Mouse (Mus musculus): ENCODE data around the gene Rfx3. TPM values are rescaled to one million over a fixed set of nuclear protein-coding genes. Genes with fewer than 3 reads are reported as not detected.

The Rfx3 gene
- polyA plus RNA-seq, 1 experiment from 2014 or later, result 12.0 TPM

- no peaks in the 10 kb centered on the region for H3K27me3 ChIP-seq (replicated peaks; ENCODE audit: control insufficient read depth, insufficient read depth, low read length)
- no peaks in the 10 kb centered on the region for H3K9me3 ChIP-seq (ENCODE audit: control insufficient read depth, low read length)
- no peak overlapping the region for H3K27ac ChIP-seq (ENCODE audit: low read depth)
- no peak overlapping the region for H3K4me3 ChIP-seq (ENCODE audit: low read depth, low read length)
- no peak overlapping the region for H3K4me2 ChIP-seq (ENCODE audit: low read length)
- no peaks in the 10 kb centered on the region for H3K36me3 ChIP-seq (ENCODE audit: control insufficient read depth, insufficient read depth, low read length)
- ATAC-seq (replicated peaks; ENCODE audit: low FRiP score, low TSS enrichment, low read depth), result no peak
- no peak for DNase-seq (ENCODE audit: low spot score)
- no peak overlapping the region for H3K9ac ChIP-seq (ENCODE audit: low read length)
- no peaks in the 10 kb centered on the region for H3K4me1 ChIP-seq (replicated peaks; ENCODE audit: control insufficient read depth, insufficient read depth, low read length)
- WGBS, result 62% methylated on average over 9 of the region's 9 CpGs
Measured at GRCm38 (mm10) chr19:27902601-27903000, 108.4 kb downstream of the Rfx3 start.

- H3K36me3 ChIP-seq (ENCODE audit: control insufficient read depth, insufficient read depth, low read length), result no peaks in the 10 kb centered on the region
- 87% methylated on average over 6 of the region's 6 CpGs for WGBS
- no peaks in the 10 kb centered on the region for H3K27me3 ChIP-seq (replicated peaks; ENCODE audit: control insufficient read depth, insufficient read depth, low read length)
- no peak overlapping the region for H3K9ac ChIP-seq (ENCODE audit: low read length)
- ATAC-seq (replicated peaks; ENCODE audit: low FRiP score, low TSS enrichment, low read depth) (no peak), DNase-seq (ENCODE audit: low spot score) (no peak)
- H3K4me1 ChIP-seq (replicated peaks; ENCODE audit: control insufficient read depth, insufficient read depth, low read length), result no peaks in the 10 kb centered on the region
- H3K4me2 ChIP-seq (ENCODE audit: low read length), result no peak overlapping the region
- H3K9me3 ChIP-seq (ENCODE audit: control insufficient read depth, low read length), result no peaks in the 10 kb centered on the region
- H3K4me3 ChIP-seq (ENCODE audit: low read depth, low read length), result no peak overlapping the region
- no peak overlapping the region for H3K27ac ChIP-seq (ENCODE audit: low read depth)
Measured at GRCm38 (mm10) chr19:27901693-27902092, 109.3 kb downstream of the Rfx3 start.

GRCm38 (mm10) chr19:27884520-27884919 is 126.4 kb downstream of the Rfx3 start:
- Histone ChIP-seq H3K36me3 (ENCODE audit: control insufficient read depth, insufficient read depth, low read length) (no peaks in the 10 kb centered on the region), H3K9ac (ENCODE audit: low read length) (no peak overlapping the region), H3K4me3 (ENCODE audit: low read depth, low read length) (no peak overlapping the region), H3K9me3 (ENCODE audit: control insufficient read depth, low read length) (no peaks in the 10 kb centered on the region), H3K4me1 (replicated peaks; ENCODE audit: control insufficient read depth, insufficient read depth, low read length) (no peaks in the 10 kb centered on the region), H3K4me2 (ENCODE audit: low read length) (no peak overlapping the region), H3K27ac (ENCODE audit: low read depth) (no peak overlapping the region), H3K27me3 (replicated peaks; ENCODE audit: control insufficient read depth, insufficient read depth, low read length) (no peaks in the 10 kb centered on the region)
- no peak for ATAC-seq (replicated peaks; ENCODE audit: low FRiP score, low TSS enrichment, low read depth)
- WGBS, result 91% methylated on average over 3 of the region's 3 CpGs
- DNase-seq (ENCODE audit: low spot score), result no peak

GRCm38 (mm10) chr19:27877429-27877828 is 133.5 kb downstream of the Rfx3 start:
- ATAC-seq (replicated peaks; ENCODE audit: low FRiP score, low TSS enrichment, low read depth), result no peak
- no peak overlapping the region for H3K4me3 ChIP-seq (ENCODE audit: low read depth, low read length)
- no peaks in the 10 kb centered on the region for H3K36me3 ChIP-seq (ENCODE audit: control insufficient read depth, insufficient read depth, low read length)
- H3K9me3 ChIP-seq (ENCODE audit: control insufficient read depth, low read length), result no peaks in the 10 kb centered on the region
- no peaks in the 10 kb centered on the region for H3K27me3 ChIP-seq (replicated peaks; ENCODE audit: control insufficient read depth, insufficient read depth, low read length)
- 81% methylated on average over 2 of the region's 2 CpGs for WGBS
- no peaks in the 10 kb centered on the region for H3K4me1 ChIP-seq (replicated peaks; ENCODE audit: control insufficient read depth, insufficient read depth, low read length)
- H3K27ac ChIP-seq (ENCODE audit: low read depth), result no peak overlapping the region
- no peak for DNase-seq (ENCODE audit: low spot score)
- no peak overlapping the region for H3K9ac ChIP-seq (ENCODE audit: low read length)
- H3K4me2 ChIP-seq (ENCODE audit: low read length), result no peak overlapping the region

- Histone ChIP-seq H3K4me2 (ENCODE audit: low read length) (no peak overlapping the region), H3K4me1 (replicated peaks; ENCODE audit: control insufficient read depth, insufficient read depth, low read length) (no peaks in the 10 kb centered on the region), H3K27ac (ENCODE audit: low read depth) (no peak overlapping the region), H3K9me3 (ENCODE audit: control insufficient read depth, low read length) (no peaks in the 10 kb centered on the region), H3K9ac (ENCODE audit: low read length) (no peak overlapping the region), H3K4me3 (ENCODE audit: low read depth, low read length) (no peak overlapping the region), H3K36me3 (ENCODE audit: control insufficient read depth, insufficient read depth, low read length) (no peaks in the 10 kb centered on the region), H3K27me3 (replicated peaks; ENCODE audit: control insufficient read depth, insufficient read depth, low read length) (no peaks in the 10 kb centered on the region)
- no peak for ATAC-seq (replicated peaks; ENCODE audit: low FRiP score, low TSS enrichment, low read depth)
- WGBS, result 88% methylated on average over 3 of the region's 3 CpGs
- no peak for DNase-seq (ENCODE audit: low spot score)
Measured at GRCm38 (mm10) chr19:27870794-27871193, 140.2 kb downstream of the Rfx3 start.

- no peaks in the 10 kb centered on the region for H3K36me3 ChIP-seq (ENCODE audit: control insufficient read depth, insufficient read depth, low read length)
- H3K4me2 ChIP-seq (ENCODE audit: low read length), result no peak overlapping the region
- no peaks in the 10 kb centered on the region for H3K27me3 ChIP-seq (replicated peaks; ENCODE audit: control insufficient read depth, insufficient read depth, low read length)
- DNase-seq (ENCODE audit: low spot score) (no peak), ATAC-seq (replicated peaks; ENCODE audit: low FRiP score, low TSS enrichment, low read depth) (no peak)
- no peak overlapping the region for H3K4me3 ChIP-seq (ENCODE audit: low read depth, low read length)
- H3K4me1 ChIP-seq (replicated peaks; ENCODE audit: control insufficient read depth, insufficient read depth, low read length), result no peaks in the 10 kb centered on the region
- H3K9ac ChIP-seq (ENCODE audit: low read length), result no peak overlapping the region
- H3K9me3 ChIP-seq (ENCODE audit: control insufficient read depth, low read length), result no peaks in the 10 kb centered on the region
- no peak overlapping the region for H3K27ac ChIP-seq (ENCODE audit: low read depth)
Measured at GRCm38 (mm10) chr19:27859641-27860040, 151.3 kb downstream of the Rfx3 start.

GRCm38 (mm10) chr19:27848946-27849345 is 162.0 kb downstream of the Rfx3 start:
- 87% methylated on average over 1 of the region's 1 CpGs for WGBS

GRCm38 (mm10) chr19:27847055-27847454 is 163.9 kb downstream of the Rfx3 start:
- ATAC-seq (replicated peaks; ENCODE audit: low FRiP score, low TSS enrichment, low read depth), result no peak
- Histone ChIP-seq H3K4me1 (replicated peaks; ENCODE audit: control insufficient read depth, insufficient read depth, low read length) (no peaks in the 10 kb centered on the region), H3K4me2 (ENCODE audit: low read length) (no peak overlapping the region), H3K9ac (ENCODE audit: low read length) (no peak overlapping the region), H3K27me3 (replicated peaks; ENCODE audit: control insufficient read depth, insufficient read depth, low read length) (no peaks in the 10 kb centered on the region), H3K9me3 (ENCODE audit: control insufficient read depth, low read length) (no peaks in the 10 kb centered on the region), H3K27ac (ENCODE audit: low read depth) (no peak overlapping the region), H3K4me3 (ENCODE audit: low read depth, low read length) (no peak overlapping the region), H3K36me3 (ENCODE audit: control insufficient read depth, insufficient read depth, low read length) (peaks cover 10% of the 10 kb centered on the region; the same call in 1 of the 2 replicates)
- 85% methylated on average over 4 of the region's 4 CpGs for WGBS
- no peak for DNase-seq (ENCODE audit: low spot score)

More at GRCm38 (mm10) chr19:27848946-27849345, 162.0 kb downstream of the Rfx3 start:
- Histone ChIP-seq H3K4me1 (replicated peaks; ENCODE audit: control insufficient read depth, insufficient read depth, low read length) (no peaks in the 10 kb centered on the region), H3K27me3 (replicated peaks; ENCODE audit: control insufficient read depth, insufficient read depth, low read length) (no peaks in the 10 kb centered on the region), H3K9me3 (ENCODE audit: control insufficient read depth, low read length) (no peaks in the 10 kb centered on the region), H3K27ac (ENCODE audit: low read depth) (no peak overlapping the region), H3K4me3 (ENCODE audit: low read depth, low read length) (no peak overlapping the region), H3K4me2 (ENCODE audit: low read length) (no peak overlapping the region), H3K36me3 (ENCODE audit: control insufficient read depth, insufficient read depth, low read length) (peaks cover 10% of the 10 kb centered on the region; the same call in 1 of the 2 replicates), H3K9ac (ENCODE audit: low read length) (no peak overlapping the region)
- ATAC-seq (replicated peaks; ENCODE audit: low FRiP score, low TSS enrichment, low read depth) (no peak), DNase-seq (ENCODE audit: low spot score) (no peak)

GRCm38 (mm10) chr19:27838635-27839034 is 172.3 kb downstream of the Rfx3 start:
- 66% methylated on average over 3 of the region's 3 CpGs for WGBS
- Histone ChIP-seq H3K4me1 (replicated peaks; ENCODE audit: control insufficient read depth, insufficient read depth, low read length) (no peaks in the 10 kb centered on the region), H3K4me2 (ENCODE audit: low read length) (no peak overlapping the region), H3K4me3 (ENCODE audit: low read depth, low read length) (no peak overlapping the region), H3K27me3 (replicated peaks; ENCODE audit: control insufficient read depth, insufficient read depth, low read length) (no peaks in the 10 kb centered on the region), H3K36me3 (ENCODE audit: control insufficient read depth, insufficient read depth, low read length) (no peaks in the 10 kb centered on the region), H3K9ac (ENCODE audit: low read length) (no peak overlapping the region), H3K9me3 (ENCODE audit: control insufficient read depth, low read length) (no peaks in the 10 kb centered on the region), H3K27ac (ENCODE audit: low read depth) (no peak overlapping the region)
- DNase-seq (ENCODE audit: low spot score) (no peak), ATAC-seq (replicated peaks; ENCODE audit: low FRiP score, low TSS enrichment, low read depth) (no peak)
